Mouse (Mus musculus) thymus, adult 2 months (tissue): ENCODE results near the gene Bak1.

ENCODE experiments used
- CTCF ChIP-seq: fragments of 200-500 bp; IDR thresholded peaks from 2 replicates; pipeline ENCODE4 v1.5.1; 2012; ENCODE audit warnings: mild to moderate bottlenecking, control low read depth, low read length, moderate library complexity, borderline replicate concordance; ENCODE audit not compliant: control insufficient read depth, poor library complexity, insufficient read depth; ENCODE audit errors: extremely low read depth
- POLR2A ChIP-seq: fragments of 200-500 bp; IDR thresholded peaks from 2 replicates; pipeline ENCODE4 v1.6.1; 2012; ENCODE audit warnings: mild to moderate bottlenecking, low read length, control low read depth, moderate library complexity; ENCODE audit not compliant: control insufficient read depth, poor library complexity, insufficient read depth; ENCODE audit errors: extremely low read depth

GRCm38 (mm10) chr17:26981050-26981449 lies 47.8 kb downstream of the Bak1 start:
- TF ChIP-seq CTCF (no peak), POLR2A (no peak)
